Mouse (Mus musculus): ENCODE data around the gene Gli2. TPM values are rescaled to one million over a fixed set of nuclear protein-coding genes. Genes with fewer than 3 reads are reported as not detected.

Gene Gli2
- 1 to 10 TPM; 1.3 to 1.9 TPM for total RNA-seq (2021)

DNA sequence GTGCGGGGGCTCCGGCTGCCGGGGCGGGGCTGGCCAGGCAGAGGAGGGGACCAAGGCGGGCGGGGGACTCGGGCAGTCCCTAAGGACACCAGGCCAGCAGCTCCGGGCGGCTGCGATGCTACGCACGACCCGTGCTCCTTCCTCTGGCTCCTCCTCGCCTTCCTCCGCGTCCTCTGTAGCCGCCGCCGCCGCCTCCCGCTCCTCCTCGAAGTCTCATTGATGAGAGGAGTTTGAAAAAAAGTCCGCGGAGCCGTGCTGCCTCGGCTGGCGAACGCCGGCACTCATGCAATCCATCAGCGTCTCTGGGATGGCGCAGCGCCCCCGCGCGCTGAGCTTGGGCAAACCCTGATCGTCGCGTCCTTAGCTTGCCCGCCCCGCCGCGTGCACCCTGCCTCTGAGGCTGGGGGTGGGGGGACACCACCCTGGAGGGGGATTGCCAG lies at the start of gene Gli2:
Gli2 (minus strand) TSS at position 218 of the 440 bp plus-strand sequence.
- DNase-seq (ENCODE audit: low spot score), result peak; percentile 78
- intact Hi-C loops (cut with DNase I), result loop anchor here (10.0 kb wide), 1 partner anchor 209 kb away; no protein-coding TSS in a partner anchor

DNA sequence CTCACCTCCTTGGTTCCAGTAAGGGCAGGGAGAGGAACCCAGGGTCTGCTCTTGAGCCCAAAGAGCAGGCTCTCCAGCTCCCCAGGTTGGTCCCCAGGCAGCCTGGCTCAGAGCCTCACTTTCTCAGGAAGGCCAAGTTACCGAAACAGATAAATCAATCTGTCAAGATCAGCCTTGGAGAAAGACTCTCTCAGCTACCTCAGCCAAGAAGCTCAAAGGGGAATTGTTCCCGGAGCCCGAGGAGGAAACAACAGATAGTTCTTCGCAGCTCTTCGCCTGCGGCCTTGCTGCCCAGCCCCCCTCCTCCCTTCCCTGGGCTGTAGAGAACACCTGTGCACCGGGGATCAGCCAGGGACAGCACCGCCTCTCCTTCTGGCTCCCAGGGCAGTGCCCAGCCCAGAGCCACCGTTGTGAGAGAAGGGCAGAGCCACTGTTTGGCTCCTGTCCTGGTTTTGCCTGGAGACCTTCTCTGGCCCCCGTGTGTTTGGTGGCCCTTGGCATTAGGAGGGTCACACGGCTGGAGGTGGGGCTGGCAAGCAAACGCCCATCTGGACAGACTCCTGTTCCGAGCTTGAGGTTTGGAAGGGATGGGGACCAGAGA lies 44.6 kb upstream of the Gli2 start:
- intact Hi-C loops (cut with DNase I), result loop anchor here (5.0 to 10.0 kb wide), 2 partner anchors 59 to 157 kb away; no protein-coding TSS in a partner anchor
- DNase-seq (ENCODE audit: low spot score), result no peak

DNA sequence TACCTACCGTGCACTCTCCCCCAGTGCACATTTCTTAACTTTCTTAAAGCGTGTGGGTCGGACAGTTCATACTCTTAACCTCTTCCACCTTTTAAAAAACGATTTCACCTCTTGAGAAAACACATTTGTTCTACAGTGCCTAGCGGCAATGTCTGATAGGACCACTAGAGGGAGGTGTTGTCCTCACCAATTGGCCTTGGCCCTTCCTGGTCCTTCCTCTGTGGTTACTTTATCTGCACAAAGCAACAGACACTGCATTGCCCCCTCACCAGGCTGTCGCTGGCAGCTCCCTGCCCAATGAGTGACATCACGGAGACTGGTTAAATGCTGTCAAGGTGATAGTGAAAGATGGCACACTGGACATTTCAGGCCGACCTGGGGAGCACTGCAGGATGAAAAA lies 40.3 kb upstream of the Gli2 start:
- intact Hi-C loops (cut with DNase I), result loop anchor here (1.0 to 10.0 kb wide), 4 partner anchors 161 to 584 kb away; no protein-coding TSS in a partner anchor
- no peak for DNase-seq (ENCODE audit: low spot score)

DNA sequence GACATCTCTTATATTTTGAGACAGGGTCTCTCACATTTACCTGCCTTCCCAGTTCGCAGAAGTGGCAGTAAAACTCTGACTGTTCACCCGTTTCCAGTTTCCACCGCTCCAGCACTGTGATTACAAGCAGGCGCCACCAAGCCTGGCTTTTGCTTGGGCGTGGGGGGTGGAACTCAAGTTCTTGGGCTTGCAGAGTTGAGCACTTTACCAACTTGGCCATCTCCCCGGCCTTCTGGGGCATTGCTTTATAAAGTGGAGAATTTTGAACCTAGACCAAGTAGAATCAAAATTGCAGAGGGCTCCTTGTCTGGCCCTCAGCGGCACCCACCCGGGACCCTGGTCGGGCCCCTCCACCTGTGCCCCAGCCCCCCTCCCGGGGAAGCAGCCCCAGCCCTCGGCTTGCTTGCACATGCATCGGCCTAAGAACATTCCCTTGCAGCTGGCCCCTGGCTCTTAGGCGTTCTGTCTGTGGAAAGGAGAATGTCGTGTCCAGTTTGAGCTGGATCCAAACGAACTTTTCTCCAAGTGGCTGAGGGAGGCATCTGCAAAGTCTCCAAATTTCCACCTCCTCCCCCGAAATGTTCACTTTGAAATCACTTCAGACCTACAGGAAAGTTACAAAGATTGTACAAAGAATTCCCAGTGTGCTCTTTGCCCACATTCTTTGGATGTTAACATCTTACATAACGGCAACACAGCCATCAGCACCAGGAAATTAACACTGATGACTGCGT lies 36.6 kb upstream of the Gli2 start:
- DNase-seq (ENCODE audit: low spot score), result peak; percentile 21
- intact Hi-C loops (cut with DNase I), result loop anchor here (5.0 to 10.0 kb wide), 3 partner anchors 165 to 587 kb away; no protein-coding TSS in a partner anchor

DNA sequence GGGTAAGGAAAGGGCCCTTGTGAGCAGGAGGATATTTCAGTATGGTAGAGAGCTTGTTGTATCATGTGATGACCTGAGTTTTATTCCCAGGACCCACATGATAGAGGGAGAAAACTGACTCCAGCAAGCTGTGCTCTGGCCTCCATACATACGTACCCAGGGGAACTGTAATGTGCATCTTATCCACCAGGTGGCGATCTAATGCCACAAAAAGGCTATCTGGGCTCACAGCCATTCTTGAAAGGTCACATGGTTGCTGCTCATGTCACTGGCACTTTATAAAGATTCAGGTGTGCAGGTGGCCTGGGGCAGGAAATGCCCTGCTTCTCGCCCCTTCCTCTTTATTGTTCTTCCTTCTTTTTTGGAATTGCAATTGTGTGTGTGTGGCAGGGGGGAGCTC lies 34.1 kb upstream of the Gli2 start:
- intact Hi-C loops (cut with DNase I), result no loop called here
- peak; percentile 12 for DNase-seq (ENCODE audit: low spot score)

DNA sequence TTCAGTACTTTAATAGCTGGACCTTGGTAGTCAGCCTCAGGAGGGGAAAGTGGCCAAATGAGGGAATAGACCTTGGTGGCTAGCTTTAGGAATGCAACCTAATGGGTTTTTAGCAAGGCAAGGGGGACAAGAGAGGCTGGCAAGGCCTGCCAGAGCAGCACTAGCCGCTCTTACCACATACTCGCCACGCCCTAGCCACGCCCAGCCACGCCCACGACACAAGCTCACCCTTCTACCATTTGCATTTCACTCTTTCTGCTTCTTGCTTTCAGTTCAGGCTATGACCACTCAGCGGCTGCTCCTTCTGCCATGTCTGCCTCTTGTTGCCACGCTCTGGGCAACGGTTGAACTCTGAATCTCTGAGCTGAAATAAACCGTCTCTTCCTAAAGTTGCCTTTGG lies 32.4 kb upstream of the Gli2 start:
- intact Hi-C loops (cut with DNase I), result no loop called here
- DNase-seq (ENCODE audit: low spot score), result no peak

DNA sequence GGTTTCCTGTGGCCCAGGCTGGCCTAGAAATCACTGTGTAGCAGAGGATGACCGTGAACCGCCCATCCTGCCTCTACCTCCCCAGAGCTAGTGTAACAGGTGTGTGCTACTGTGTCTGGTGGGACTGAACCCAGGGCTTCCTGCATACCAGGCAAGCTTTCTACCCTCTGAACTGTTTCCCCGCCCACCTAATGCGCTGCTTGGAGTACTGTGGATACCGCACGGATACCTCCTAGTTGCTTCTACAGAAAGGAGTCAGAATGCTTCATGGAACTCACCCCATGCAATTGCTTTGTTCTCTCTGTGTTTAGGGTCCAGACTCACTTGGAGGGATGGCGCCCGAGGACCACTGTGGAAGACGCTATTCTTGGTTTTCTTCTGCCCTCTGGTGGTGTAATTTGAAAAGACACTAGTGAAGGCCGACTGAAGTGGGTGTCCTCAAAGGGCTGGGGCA lies 30.1 kb upstream of the Gli2 start:
- intact Hi-C loops (cut with DNase I), result loop anchor here (5.0 kb wide), 1 partner anchor 236 kb away; no protein-coding TSS in a partner anchor
- no peak for DNase-seq (ENCODE audit: low spot score)

DNA sequence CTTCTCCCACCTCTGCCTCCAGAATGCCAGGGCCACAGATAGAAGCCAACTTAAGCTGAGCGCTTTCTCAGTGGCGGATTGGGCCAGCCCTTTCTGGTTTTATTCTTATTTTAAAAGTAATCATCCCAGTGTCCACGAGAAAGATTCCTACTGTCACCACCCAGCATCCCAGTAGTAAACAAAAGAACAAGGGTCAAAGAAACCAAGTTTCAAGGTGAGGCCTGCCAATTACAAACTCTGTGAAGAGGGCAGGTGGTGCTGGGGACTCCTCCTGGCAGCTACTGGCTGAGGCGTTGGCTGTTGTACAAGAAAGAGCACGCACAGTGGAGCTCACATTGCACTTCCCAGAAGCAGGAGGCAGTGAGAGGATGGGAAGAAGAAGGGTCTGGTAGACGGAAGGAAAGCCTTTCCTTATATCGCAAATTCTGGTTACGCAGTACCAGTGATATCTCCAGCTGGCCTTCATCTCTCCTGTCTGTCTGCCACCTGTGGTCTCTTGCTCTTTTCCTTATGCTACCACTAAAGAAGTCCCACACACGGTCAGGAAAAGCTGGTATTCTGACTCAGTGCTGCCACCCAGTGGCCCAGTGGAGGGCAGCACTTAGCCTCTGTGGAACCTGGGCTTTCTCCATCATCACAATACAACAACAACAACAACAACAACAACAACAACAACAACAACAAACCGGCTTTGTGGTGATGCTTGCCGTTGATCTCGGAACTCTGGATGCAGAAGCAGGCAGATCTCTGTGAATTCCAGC lies 29.0 kb upstream of the Gli2 start:
- no peak for DNase-seq (ENCODE audit: low spot score)
- intact Hi-C loops (cut with DNase I), result loop anchor here (1.0 to 5.0 kb wide), 2 partner anchors 235 to 313 kb away; no protein-coding TSS in a partner anchor

DNA sequence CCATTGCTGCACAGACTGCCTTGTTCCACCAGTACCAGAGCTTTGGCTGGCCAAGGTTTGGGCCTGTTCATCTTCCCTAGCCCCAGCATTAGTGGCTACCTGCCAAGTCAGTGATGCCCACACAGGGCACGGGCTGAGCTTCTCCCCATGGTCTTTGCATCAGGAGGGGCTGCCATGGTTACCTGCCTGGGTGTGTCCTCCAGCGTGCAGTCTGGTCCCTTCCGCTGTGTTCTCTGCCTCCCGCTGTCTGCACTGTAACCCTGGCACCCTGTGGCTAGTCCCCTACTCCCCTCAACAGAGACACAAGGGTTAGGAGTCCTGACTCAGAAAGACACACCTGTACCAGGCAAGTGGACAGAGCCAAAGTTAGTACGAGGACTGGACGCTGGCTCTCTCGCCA lies 24.5 kb upstream of the Gli2 start:
- no peak for DNase-seq (ENCODE audit: low spot score)
- intact Hi-C loops (cut with DNase I), result no loop called here

DNA sequence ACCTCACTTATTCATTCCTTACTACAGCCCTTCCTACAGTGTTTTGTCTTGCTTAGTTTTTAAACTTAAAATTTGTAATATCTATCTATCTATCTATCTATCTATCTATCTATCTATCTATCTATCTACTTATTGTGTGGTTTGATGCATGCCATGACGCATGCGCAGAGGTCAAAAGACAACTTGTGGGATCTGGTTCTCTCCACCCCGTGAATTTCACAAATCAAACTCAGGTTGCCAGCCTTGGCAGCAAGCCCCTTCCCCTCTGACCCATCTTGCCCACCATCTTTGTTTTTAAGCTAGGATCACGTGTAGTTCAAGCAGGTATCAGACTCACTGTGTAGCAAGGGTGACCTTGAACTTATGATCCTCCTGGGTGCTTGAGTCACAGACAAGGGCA lies 22.9 kb upstream of the Gli2 start:
- intact Hi-C loops (cut with DNase I), result no loop called here
- DNase-seq (ENCODE audit: low spot score), result no peak

DNA sequence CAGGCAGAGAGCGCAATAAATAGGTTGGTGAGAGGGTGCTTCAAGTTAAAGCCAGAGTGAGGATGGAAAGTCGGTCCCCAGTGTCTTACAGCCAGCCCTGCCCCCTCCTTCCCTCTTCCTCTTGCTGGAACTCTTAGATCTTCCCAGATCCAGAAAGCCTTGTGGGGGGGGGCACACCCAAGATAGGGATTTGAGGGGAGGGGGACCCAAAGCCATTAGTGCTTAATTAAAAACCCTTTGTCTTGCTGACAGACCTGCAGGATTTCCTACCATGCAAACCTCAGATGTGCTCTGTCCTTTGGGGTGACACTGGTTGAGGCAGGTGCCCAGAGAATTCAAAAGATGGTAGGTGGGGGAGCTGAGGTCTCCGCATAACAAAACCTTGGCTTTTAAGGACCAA lies 22.5 kb upstream of the Gli2 start:
- no peak for DNase-seq (ENCODE audit: low spot score)
- intact Hi-C loops (cut with DNase I), result no loop called here

DNA sequence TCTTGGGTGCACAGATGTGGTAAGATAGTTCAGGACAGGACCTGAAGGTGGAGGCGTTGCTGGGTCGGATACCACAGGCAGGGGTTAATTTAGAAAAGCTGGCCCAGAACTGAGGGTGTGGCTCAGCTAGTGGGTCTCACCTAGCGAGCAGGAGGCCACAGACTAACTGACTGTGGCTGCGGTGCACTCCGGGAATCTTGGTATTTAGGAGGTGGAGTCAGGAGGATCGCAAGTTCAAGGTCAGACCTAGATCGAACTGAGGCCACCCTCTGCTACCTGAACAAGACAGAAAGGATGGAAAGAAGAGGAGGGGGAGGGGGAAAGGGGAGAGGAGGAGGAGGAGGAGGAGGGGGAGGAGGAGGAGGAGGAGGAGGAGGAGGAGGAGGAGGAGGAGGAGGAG lies 22.1 kb upstream of the Gli2 start:
- DNase-seq (ENCODE audit: low spot score), result no peak
- intact Hi-C loops (cut with DNase I), result no loop called here

DNA sequence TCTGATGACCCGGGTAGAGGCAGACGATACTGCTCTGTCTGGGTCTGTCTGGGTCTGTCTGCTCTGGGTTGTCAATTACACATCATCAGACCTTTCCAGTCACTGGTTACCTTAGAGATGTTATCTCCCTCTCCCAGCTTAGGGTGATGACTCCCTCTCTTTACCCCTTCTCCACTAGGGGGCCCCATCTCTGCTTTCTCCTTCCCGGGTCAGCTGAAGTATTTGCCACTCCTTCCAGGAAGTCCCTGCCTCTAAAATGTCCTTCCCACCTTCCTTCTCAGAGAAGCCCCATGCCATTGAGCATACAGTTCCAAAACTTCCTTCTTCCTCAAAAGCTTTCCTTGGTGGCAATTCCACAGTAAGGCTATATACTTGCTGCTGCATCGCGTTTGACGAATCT lies 21.5 kb upstream of the Gli2 start:
- intact Hi-C loops (cut with DNase I), result no loop called here
- DNase-seq (ENCODE audit: low spot score), result no peak

DNA sequence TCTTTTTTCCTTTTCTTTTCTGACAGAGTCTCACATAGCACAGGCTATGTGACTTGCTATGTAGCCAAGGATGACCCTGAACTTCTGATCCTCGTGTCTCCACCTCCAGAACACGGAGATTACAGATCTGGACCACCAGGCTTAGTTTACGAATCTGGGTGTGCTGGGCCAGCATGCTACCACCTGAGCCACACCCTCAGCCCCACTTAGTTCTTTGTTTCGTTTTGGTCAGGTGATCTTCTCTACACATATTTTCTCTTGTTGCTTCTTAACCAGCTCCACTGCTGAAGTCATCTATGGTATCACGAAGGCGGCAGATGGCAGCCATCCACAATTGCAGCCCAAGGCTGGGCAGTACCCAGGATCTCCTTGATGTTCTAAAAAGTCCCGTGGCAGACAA lies 20.5 kb upstream of the Gli2 start:
- DNase-seq (ENCODE audit: low spot score), result no peak
- intact Hi-C loops (cut with DNase I), result no loop called here

DNA sequence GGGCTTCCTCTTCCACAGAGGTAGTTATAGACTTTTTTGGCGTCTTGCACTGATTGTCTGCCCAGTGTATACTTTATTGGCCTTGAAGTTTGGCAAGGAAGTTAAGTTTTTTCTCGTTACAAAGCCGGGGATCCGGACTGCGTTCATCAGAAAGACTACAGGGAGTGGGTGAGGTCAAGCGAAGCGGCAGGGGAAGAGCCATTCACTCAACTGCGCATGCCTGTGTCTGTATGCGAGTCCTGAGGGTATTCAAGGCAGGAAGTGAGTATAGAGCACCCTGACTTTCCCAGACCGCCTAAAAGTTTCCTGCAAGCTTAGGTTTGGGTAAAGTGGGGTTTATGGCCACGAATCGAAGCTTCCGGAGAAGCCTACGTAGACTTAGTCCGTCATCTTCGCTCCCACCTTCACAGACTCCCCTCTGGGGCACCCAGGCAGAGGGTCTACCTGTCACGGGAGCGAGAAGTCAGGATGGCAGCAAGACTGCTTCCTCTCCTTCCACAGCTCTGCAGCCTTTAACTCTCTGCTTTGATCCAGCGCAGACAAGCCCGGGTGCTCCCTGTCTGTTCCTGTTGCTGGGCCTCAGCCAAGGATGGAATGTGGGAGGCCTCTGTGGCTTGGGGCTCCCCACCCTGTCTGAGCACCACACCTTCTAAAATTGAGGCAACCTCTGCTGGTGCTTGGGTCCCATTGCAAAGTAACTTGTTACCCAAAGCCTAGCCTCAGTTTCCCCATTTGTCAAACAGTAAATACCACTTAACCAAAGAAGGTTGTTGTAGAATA lies 11.7 kb upstream of the Gli2 start:
- intact Hi-C loops (cut with DNase I), result no loop called here
- no peak for DNase-seq (ENCODE audit: low spot score)

DNA sequence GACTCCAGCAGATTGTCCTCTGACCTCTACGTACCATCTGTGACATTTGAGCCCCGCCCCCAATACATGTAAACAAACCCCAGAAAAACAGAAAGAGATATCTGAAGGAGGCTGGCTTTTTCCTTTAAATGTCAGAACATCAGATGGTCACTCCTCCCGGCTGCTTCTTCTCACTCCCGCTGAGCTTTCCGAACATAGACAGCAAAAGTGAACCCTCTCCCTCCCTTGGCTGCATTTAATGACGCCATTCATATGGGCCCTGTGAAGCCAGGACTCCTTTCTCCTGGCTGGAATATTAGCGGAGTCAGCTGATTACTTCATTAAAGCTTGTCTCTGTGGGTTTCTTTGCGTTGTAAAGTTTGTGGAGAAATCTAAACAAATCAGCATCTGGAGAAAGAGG lies 3.1 kb upstream of the Gli2 start:
- intact Hi-C loops (cut with DNase I), result loop anchor here (10.0 kb wide), 1 partner anchor 212 kb away; no protein-coding TSS in a partner anchor
- no peak for DNase-seq (ENCODE audit: low spot score)

DNA sequence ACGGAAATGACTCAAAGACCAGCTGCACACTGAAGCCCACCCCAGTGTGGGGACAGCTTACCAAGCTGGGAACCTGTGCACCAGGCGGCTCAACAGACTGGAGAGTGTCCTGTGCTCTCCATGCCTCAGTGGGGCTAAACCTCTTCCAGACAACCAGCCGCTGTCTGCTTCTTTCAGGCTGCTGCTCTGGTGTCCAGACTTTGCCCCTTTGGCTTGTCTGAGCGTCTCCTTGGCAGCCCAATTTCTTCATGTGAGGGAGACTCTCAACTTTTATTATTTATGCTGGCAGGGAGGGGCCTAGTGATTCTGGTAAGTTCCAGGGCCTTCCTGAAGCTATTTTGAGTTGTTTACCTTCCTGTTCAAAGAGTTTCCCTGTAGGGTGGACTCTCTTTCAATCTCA lies 2.4 kb upstream of the Gli2 start:
- intact Hi-C loops (cut with DNase I), result loop anchor here (10.0 kb wide), 1 partner anchor 211 kb away; no protein-coding TSS in a partner anchor
- no peak for DNase-seq (ENCODE audit: low spot score)

DNA sequence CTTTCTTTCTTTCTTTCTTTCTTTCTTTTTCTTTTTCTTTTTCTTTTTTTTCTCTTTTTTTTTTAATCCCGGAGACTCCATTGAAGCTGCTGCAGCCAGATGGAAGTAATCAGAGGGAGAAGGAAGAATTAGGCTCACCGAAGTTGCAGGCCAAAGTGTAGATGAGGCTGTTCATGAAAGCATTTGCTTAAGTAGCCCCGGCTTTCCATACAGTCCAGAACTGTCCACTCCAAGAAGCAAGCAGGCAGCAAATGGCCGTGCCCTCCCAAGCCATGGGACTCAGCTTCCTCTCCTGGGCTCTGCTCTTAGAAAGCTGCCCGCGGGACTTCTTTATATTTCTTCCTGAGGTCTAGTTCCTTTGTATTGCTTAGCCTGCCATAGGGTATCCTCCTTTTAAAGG lies 1.0 kb upstream of the Gli2 start:
- intact Hi-C loops (cut with DNase I), result loop anchor here (10.0 kb wide), 1 partner anchor 210 kb away; no protein-coding TSS in a partner anchor
- no peak for DNase-seq (ENCODE audit: low spot score)

DNA sequence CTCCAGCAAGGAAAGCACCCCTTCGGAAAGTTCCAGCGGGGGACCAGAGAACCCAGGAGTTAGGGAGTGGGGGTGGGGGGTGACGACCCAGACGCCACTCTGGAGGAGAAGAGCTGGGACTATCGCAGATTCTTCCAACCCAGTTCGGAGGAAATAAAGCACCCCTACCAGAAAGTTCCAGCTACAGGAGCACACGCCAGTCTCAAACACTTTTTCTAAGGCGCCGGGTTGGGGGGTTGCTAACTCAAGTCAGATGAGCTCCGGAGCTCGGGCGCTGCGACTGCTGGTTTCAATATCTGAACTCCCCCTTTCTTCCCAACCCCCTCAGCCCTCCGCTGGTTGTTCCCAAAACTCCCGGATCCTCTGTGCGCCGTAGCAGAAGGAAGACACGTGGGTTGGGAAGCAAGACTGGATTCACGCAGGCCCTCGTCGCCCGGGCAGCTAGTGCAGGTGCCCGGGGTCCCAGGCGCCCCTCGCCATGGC lies 494 bp upstream of the Gli2 start:
- DNase-seq (ENCODE audit: low spot score), result no peak
- intact Hi-C loops (cut with DNase I), result loop anchor here (10.0 kb wide), 1 partner anchor 209 kb away; no protein-coding TSS in a partner anchor
